Mouse (Mus musculus) 3T3-L1 (cell line): ENCODE data around the gene Bpifb4.

Experiments used
- DNase-seq: peaks from one replicate; pipeline ENCODE4 v3.0.0-alpha.2; 2015; ENCODE audit warnings: low read depth, low spot score

Gene Bpifb4

DNA sequence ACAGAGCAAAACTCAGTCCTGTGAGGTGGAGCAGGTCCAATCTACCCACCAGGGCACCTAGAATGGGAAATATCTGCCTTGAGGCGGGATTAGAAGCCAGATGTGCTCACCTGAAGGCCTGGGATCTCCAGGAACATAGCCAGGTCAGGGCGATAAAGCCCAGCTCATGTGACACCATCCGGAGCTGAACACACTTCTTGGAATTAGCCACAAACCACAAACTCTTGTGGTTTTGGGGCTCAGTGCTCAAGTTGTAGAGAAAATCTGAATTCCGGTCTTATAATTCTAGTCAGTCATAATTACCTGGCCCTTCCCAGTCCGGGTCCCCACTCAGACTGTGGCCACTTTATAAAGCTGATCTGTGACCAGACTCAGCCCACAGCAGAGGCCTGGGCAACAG is at the start of gene Bpifb4:
TSS of gene Bpifb4 (plus strand) at position 370 of the 400 bp plus-strand sequence.
- DNase-seq: peak; percentile 51

DNA sequence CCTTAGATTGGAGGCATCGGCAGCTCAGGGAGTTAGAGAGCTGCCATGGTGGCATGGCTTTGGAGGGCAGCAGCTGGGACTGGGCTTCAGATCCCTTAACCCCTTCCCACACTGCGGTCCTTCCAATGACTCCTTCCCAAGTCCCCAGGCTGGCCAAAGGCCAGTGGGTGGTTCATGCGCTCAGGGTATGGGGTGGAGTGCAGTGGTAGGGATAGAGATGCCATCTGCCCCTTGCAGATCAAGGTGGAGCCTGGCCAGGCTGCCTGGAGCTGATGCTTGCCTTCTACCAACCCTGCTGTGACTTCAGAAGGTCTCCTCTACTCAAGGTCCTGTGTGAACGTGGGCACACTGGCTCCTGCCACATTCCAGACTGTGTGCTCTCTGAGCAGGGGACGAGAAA is 38.9 kb upstream of the Bpifb4 start:
- DNase-seq: no peak

DNA sequence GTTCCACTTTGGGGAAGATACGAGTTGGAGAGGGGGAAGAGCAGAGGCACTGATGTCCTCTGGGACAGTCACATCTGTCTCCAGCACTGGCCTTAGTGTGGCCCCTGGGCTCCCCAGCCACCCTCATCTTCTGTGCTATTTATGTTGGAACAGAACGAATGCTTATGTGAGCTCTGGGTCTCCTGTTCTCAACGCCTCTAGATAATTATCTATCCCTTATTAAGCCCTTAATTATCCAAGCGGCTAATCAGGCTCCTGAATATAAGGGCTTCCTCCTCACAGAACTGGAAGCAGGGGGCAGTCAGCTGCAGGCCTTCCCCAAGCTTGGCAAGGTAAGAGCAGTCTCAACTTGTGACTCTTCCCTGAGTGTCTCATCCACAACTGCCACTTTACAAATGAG is 37.9 kb upstream of the Bpifb4 start, which contains the start of gene Bpifb6:
TSS of gene Bpifb6 (plus strand) at position 301 of the 400 bp plus-strand sequence.
- DNase-seq: no peak

- no peak for DNase-seq
Measured at GRCm38 (mm10) chr2:153902726-153903125, 35.3 kb upstream of the Bpifb4 start.

- DNase-seq: no peak
Measured at GRCm38 (mm10) chr2:153906626-153907025, 31.4 kb upstream of the Bpifb4 start.

GRCm38 (mm10) chr2:153914151-153914550 is 23.9 kb upstream of the Bpifb4 start:
- peak; percentile 34 for DNase-seq

- no peak for DNase-seq
Measured at GRCm38 (mm10) chr2:153917930-153918329, 20.1 kb upstream of the Bpifb4 start, which contains the start of gene Bpifb3. Gene Bpifb3, plus strand, starts transcription at chr2:153918230.

DNA sequence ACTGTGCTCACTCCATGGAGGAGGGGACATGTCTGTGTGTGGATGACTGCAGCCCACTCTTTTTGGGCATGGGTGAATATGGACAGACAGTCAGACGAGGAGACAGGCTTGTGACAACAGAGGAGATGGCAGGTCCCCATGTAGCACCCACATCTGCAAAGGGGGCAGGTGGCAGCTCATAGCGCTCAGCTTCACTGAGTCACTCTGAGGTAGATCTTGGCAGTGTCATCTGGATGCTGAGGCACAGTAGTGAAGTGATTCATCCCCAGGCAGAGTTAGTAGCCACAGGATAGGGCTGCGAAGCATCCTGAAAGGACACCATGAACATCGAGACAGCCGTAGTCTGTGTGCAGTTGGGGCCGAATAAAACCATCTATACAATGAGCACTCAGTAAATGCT is 16.8 kb upstream of the Bpifb4 start:
- DNase-seq: no peak

DNA sequence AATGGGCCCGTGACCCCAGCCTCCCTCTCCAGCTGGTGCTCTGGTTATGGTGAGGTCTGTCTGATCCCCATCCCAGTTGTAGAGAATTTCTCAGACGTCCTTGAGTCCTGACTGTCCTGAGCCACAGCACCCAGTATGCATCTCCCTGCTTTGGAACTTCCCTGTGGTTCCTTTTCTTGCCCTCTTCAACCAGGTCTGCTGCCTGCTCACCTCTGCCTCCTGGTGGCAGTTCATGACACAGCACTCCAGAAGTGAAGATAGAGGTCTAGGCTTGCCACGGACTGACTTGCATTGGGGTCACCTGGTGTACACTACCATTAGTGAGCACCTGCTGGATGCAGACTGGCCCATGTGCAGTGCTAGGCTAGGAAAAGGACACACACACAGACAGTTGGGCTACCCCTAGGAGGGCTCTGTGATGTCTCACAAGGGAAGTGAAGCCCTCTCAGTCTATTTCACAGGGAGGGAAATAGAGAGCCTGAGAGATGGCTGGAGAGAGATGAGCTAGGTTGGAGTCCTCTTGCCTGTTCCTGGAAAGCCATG is 8.1 kb upstream of the Bpifb4 start:
- peak; percentile 62 for DNase-seq

- no peak for DNase-seq
Measured at GRCm38 (mm10) chr2:153931125-153931524, 6.9 kb upstream of the Bpifb4 start.

- no peak for DNase-seq
Measured at GRCm38 (mm10) chr2:153933311-153933710, 4.7 kb upstream of the Bpifb4 start.

- peak; percentile 33 for DNase-seq
Measured at GRCm38 (mm10) chr2:153935348-153935747, 2.7 kb upstream of the Bpifb4 start.

DNA sequence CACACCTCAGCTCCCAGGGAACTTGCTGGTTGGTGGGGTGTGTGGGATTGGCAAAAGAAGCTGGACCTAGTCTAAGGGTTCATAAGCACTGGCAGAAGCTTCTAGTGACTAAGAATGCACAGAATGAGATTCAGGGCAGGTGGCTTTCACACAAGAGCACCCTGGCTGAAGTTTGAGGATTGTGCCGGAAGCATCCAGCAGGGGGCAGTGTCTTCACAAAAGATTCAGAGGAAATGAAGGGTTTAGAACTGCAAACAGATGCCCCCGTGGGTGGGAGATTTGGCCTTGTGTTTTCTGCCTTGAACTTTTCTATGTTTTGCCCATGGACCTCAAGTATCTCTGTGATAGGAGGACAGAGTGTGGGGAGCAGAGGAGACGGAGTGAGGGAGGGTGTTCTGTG is 5.5 kb downstream of the Bpifb4 start:
- DNase-seq: peak; percentile 69

- no peak for DNase-seq
Measured at GRCm38 (mm10) chr2:153944567-153944966, 6.6 kb downstream of the Bpifb4 start.

GRCm38 (mm10) chr2:153952897-153953296 is 14.9 kb downstream of the Bpifb4 start:
- DNase-seq: peak; percentile 86

GRCm38 (mm10) chr2:153953836-153954235 is 15.8 kb downstream of the Bpifb4 start:
- DNase-seq: peak; percentile 56

- DNase-seq: no peak
Measured at GRCm38 (mm10) chr2:153962821-153963331, 24.9 kb downstream of the Bpifb4 start.

- DNase-seq: no peak
Measured at GRCm38 (mm10) chr2:153963334-153963733, 25.3 kb downstream of the Bpifb4 start.

DNA sequence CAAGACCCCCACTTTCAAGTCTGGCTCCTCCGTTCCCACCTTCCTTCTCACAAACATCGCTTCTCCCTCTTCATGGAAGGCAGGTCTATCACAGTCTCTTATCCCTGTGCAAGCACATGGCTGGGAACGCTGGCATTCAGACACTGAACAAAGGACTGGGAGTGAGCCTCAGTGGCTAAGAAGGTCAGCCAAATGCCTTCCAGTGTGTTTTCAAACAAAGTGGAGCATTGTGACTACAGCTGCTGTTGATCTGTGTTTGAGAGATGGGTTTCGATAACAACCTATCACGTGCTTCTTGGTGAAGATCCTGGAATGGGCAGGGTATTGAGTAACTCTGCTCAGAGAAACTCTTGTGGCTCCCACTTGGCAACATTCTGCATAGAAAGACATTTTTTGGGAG is 32.2 kb downstream of the Bpifb4 start:
- no peak for DNase-seq

DNA sequence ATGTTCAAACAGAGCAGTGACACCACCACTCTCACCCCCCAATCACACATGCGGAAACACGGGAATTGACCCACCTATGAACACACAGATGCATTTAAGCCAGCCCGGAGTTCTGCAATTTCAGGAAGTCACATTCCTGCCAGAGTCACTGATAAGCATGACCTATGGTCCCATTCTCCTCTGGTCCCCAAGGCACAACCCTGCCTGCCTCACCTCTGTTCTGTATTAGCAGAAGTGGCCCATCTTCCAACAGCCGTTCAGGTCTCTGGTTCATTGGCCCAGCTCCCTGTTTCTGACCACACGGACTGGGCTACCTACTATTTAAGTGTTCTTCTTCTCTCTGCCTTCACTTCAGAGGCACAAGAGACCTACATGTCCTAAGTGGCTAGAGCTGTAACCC is 36.6 kb downstream of the Bpifb4 start, which contains the start of gene Bpifa6:
TSS of gene Bpifa6 (plus strand) at position 364 of the 400 bp plus-strand sequence.
- no peak for DNase-seq

DNA sequence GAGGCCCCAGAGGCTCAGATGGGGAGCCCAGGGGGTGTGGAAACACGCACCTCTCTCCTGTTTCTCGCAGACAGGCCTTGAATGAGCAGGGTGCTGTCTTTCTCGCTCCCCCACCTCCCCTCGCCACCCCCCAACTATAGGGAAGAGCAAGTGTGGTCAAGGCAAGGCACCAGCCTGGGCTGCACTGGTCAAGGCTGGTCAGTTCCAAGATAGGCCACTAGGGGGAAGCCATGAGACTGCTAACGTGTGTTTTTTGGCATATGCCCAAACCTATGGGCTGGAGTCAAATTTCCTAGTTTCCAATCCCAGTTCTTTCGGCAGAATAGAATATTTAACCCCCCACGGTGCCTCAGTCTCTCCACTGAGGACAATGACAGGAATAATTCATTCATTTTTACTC is 57.8 kb downstream of the Bpifb4 start:
- peak; percentile 85 for DNase-seq

- no peak for DNase-seq
Measured at GRCm38 (mm10) chr2:154000501-154000900, 62.5 kb downstream of the Bpifb4 start.

DNA sequence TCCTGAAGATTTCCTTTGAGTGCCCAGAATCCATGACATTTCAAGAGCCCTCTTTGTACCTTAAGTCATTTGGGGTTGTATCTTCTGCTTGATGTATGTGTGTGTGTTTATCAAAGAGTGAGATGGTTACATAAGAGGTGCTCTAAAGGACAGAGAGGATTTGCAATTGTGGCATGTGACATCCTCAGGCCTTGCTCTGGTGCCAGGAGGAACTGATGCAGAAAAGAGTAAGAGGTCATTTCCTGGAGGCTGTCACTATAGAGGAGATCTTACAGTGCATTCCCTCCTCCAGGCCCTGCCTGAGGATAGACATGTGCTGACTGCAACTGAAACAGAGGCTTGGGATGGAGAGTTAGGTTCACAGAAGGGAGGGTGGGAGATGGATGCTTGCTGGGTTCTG is 63.0 kb downstream of the Bpifb4 start:
- DNase-seq: no peak

DNA sequence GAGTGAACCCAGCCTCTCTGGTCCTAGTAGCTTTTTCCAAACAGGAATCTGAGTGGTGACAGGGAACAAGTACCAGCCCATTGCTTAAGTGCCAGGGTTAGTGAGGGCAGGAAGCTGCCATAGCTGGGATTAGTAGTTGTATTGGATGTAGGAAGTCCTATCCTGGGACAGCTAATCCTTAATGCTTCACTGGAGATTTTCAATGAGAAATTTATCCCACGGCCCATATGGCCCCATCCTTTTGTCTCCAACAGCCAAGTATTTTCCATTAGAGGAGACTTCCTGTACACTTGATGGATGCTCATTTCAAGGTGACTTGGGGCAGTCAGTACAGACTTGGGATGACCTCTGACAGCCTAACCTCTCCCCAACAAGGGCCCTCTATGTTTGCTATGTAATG is 66.4 kb downstream of the Bpifb4 start:
- no peak for DNase-seq
